Mouse (Mus musculus): ENCODE results near the gene Calml4. TPM values are rescaled to one million over a fixed set of nuclear protein-coding genes. Genes with fewer than 3 reads are reported as not detected.

Gene Calml4
- total RNA-seq, 2 experiments from 2014 or later: 1.1 to 2.5 TPM

DNA sequence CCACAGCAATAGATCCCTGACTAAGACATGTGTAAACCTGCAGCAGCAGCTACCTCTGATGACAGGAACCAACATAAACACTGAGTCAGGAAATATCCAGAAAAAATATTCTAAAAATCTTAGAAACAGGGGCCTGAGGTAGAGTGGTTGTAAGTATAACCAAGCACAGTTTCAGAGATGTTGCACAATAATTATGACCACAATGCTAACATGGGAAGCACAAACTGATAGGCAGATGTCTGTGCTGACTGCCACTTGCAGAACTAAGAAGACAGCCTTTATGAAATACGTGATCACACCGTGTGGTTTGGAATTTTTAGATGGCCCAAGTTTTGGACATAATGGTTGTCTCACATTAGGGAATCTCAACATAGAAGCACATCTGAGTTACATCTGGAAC lies 46.0 kb downstream of the Calml4 start:
- DNase-seq: no peak

DNA sequence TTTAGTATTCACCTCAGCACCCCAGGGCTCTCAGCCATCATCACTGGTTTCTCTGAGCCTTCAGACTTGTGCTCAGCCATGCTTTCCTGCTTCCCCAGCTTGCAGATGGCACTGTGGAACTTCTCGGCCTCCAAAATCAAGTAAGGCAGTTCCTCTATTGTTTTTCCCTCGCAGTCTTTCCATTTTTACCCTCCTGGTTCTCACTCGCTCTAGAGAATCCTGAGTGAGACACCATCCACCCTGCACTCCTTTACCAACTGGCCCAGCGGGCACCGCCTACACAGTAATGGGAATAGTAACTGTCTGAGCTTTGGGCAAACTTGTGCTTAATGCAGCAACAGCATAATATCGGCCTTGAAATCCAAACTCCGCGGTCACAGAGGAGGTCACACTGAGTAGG lies 47.2 kb downstream of the Calml4 start:
- DNase-seq: no peak

DNA sequence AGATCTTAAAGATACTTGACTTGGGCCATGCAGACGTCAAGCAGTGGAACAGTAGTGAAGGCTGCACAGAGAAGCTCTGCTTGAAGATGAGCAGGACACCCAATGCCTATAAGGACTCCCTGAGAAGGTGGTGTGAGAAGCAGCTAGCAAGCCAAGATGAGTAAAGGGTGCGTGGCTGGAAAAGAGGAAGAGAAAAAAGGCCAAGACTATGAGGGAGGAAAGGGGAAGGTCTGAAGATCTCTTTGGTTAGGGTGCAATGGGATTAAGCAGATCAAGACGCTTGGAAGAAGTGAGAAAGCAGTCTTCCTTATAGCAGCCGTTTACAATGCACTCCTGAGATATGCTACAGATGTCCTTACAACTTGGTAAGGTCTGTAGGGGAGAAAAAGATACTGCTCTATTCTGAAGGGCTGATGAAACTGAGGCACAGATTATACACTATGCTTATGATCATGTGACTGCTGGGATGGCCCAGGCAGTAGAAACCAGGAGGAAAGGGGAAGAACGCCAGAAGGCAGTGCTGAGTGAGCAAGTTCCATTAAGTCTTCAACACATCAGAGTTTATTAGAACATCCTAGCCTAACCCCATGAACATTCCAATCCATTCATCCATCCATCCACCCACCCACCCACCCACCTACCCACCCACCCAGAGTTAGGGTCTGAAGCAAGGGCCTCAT lies 55.6 kb downstream of the Calml4 start:
- DNase-seq: no peak

DNA sequence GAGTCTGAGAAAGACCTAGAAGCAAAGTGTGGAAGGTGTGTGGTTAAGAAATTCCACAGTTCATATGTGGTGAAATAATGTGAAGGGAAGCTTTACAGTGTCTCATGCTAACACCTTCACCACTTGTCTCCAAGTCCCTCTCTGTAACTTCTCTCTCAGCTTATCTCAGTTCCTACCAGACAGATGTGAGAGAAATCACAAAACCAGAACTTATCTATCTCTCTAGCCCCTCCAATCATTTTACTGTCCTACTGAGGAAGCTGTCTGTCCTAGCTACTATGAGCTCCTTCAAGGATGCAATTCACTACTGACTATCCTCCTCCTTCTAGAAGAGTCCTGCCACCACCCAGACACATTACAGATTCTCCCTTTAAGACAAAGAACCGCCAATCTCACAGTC lies 59.2 kb downstream of the Calml4 start:
- DNase-seq: no peak

DNA sequence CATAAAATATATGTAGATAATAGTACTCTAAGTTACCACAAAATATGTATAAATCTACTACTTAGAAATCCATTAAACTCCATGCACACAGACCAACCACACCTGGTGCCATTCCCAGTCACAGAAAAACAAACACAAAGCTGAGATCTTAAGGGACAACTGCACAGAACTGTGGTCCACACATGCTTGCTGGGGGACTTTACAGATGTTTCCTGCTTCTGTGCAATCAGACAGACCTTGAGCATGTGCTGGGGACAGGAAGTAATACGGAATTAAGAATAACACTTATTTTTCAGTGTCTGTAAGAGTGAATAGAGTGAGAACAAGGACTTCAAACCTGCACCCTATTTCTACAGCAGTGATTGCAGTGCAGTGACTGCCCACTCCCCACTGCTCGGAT lies 63.0 kb downstream of the Calml4 start:
- no peak for DNase-seq

DNA sequence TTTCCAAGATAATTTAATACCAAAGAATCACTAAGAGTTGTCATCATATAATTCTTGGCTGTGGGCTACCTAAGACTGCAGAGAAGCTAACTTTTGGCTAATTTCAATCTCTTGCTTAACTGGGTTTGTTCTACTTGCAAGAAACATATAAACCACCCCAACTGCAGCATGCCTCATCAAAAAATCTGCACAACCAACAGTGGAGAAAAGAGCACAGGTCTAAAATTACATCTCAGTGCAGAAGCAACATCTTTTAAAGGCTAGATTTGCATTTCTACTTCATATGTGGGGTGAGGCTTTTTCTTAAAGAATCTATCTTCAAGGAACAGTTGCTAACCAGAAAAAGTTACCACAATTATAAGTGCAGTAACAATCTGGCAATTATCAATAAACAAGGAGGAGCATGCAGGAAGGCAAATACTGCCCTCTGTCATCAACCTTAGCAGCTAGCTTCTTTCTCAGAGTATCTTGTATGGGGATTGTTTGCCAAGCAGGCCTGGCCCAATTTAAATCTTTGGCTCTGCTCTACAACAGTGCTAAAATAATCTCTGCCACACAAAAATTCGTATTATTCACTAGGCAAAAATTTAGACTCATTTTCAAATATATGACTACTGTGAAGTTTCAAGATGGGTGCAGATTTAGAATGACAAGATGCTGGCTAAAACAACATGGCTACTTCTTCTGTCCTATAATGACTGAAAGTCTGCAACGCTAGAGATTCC lies 67.2 kb downstream of the Calml4 start:
- no peak for DNase-seq

Other genes with a start within 250 kb of the Calml4 start
- gene Itga11, start 180.3 kb upstream of the Calml4 start, total RNA-seq (2021): 1 to 10 TPM; 3.8 to 3.9 TPM
- 100 to 1,000 TPM in 1 of 2 experiments, 10 to 100 TPM in 1; 98.4 to 102 TPM for gene Fem1b, start 46.1 kb upstream of the Calml4 start, total RNA-seq (2021)
- 10 to 100 TPM in 1 of 2 experiments, 1 to 10 TPM in 1; 9.2 to 10.3 TPM for gene Cln6, start 19.3 kb upstream of the Calml4 start, total RNA-seq (2021)
- 10 to 100 TPM; 63.6 to 70.2 TPM for gene Pias1, start 129.8 kb downstream of the Calml4 start, total RNA-seq (2021)